Mouse (Mus musculus): ENCODE results near the gene Ptgr2. TPM values are rescaled to one million over a fixed set of nuclear protein-coding genes. Genes with fewer than 3 reads are reported as not detected.

The Ptgr2 gene
- polyA plus RNA-seq, 1 experiment from 2014 or later, result 79.0 TPM

DNA sequence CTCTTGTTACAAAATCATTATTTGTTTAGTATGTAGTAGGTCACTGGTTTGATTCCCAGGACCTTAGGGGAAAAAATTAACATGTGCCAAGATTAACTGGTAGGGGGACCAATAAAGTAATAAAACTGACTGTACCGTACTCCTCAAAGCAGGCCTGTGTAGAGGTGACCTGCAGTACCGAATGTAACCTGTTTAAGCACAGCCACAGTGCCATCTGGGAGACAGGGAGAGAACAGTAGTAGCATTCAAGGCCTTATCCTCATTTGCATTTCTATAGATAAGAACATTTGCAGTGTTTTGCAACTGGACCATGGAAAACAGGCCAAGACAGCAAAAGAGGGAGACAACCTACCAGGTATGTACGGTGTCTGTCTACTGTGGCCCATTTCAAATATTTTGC lies 7.2 kb upstream of the Ptgr2 start:
- H3K36me3 ChIP-seq (ENCODE audit: control insufficient read depth, insufficient read depth, low read length), result no peaks in the 10 kb centered on the region
- no peak overlapping the region for H3K27ac ChIP-seq (replicated peaks in 1 of 2; ENCODE audit: control insufficient read depth in 1 of 2, insufficient read depth in 1 of 2, low read depth in 2 of 2, low read length in 2 of 2)
- no peak for ATAC-seq (ENCODE audit: insufficient number of reproducible peaks, insufficient read depth, low FRiP score, low read depth)
- H3K4me3 ChIP-seq (ENCODE audit: control insufficient read depth in 1 of 2, insufficient read depth in 1 of 2, low read depth in 1 of 2, low read length in 2 of 2), result no peak overlapping the region
- H3K27me3 ChIP-seq (ENCODE audit: control insufficient read depth, insufficient read depth, low read length), result no peaks in the 10 kb centered on the region
- H3K9me3 ChIP-seq (ENCODE audit: control insufficient read depth, low read length), result no peaks in the 10 kb centered on the region
- no peak overlapping the region for H3K4me2 ChIP-seq (ENCODE audit: low read length)
- H3K4me1 ChIP-seq (ENCODE audit: control insufficient read depth in 2 of 2, insufficient read depth in 2 of 2, low read length in 2 of 2), result no peaks in the 10 kb centered on the region
- 80% methylated on average over 3 of the region's 3 CpGs for WGBS
- H3K9ac ChIP-seq (ENCODE audit: low read length), result no peak overlapping the region

DNA sequence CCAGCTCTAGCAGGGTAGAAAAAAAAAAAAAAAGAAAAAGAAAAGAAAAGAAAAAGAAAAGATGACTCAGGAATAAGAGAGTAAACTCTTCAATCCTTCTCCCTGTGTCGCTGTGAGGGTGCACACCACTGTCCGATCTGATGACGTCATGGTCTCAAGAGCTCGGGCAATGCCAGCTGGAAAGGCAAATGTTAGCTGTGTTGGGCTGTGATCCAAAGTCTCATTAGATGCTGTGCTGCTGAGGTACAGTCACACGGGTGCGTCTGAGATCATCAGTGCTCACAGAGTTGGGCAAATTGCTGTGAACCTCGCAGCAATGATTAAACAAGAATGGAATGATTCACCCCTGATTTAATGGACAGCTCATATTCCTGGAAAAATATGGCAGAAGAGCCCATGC lies 6.1 kb upstream of the Ptgr2 start:
- H3K27me3 ChIP-seq (ENCODE audit: control insufficient read depth, insufficient read depth, low read length), result no peaks in the 10 kb centered on the region
- no peaks in the 10 kb centered on the region for H3K36me3 ChIP-seq (ENCODE audit: control insufficient read depth, insufficient read depth, low read length)
- H3K9ac ChIP-seq (ENCODE audit: low read length), result no peak overlapping the region
- ATAC-seq (ENCODE audit: insufficient number of reproducible peaks, insufficient read depth, low FRiP score, low read depth), result no peak
- H3K4me2 ChIP-seq (ENCODE audit: low read length), result no peak overlapping the region
- H3K27ac ChIP-seq (replicated peaks in 1 of 2; ENCODE audit: control insufficient read depth in 1 of 2, insufficient read depth in 1 of 2, low read depth in 2 of 2, low read length in 2 of 2), result no peak overlapping the region
- no peak overlapping the region for H3K4me3 ChIP-seq (ENCODE audit: control insufficient read depth in 1 of 2, insufficient read depth in 1 of 2, low read depth in 1 of 2, low read length in 2 of 2)
- no peaks in the 10 kb centered on the region for H3K9me3 ChIP-seq (ENCODE audit: control insufficient read depth, low read length)
- 66% methylated on average over 7 of the region's 7 CpGs for WGBS
- no peaks in the 10 kb centered on the region for H3K4me1 ChIP-seq (ENCODE audit: control insufficient read depth in 2 of 2, insufficient read depth in 2 of 2, low read length in 2 of 2)

DNA sequence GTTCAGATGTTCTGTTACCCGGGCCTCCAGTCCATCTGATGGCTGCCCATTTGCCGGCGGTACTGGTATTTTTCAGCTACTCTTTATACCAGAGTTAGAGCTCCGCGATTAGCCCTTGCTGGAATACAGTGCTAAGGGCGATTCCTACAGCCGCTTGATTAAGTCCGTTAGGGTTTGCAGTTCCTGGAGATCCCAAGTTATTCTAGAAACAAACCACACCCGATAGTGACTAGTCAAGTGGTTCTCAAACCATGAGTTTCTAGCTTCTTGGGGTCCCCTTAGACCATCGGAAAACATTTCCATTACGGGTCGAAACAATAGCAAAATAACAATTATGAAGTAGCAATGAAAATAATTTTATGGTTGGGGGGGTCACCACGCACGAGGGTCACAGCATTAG lies 641 bp upstream of the Ptgr2 start:
- no peak for ATAC-seq (ENCODE audit: insufficient number of reproducible peaks, insufficient read depth, low FRiP score, low read depth)
- H3K27ac ChIP-seq (replicated peaks in 1 of 2; ENCODE audit: control insufficient read depth in 1 of 2, insufficient read depth in 1 of 2, low read depth in 2 of 2, low read length in 2 of 2), result peak overlapping the region; percentile 79 to 86; a peak in 3 of 4 replicates
- H3K4me3 ChIP-seq (ENCODE audit: control insufficient read depth in 1 of 2, insufficient read depth in 1 of 2, low read depth in 1 of 2, low read length in 2 of 2), result peak overlapping the region; percentile 54 to 69; a peak in 3 of 4 replicates
- H3K4me1 ChIP-seq (ENCODE audit: control insufficient read depth in 2 of 2, insufficient read depth in 2 of 2, low read length in 2 of 2), result peaks cover 4 to 10% of the 10 kb centered on the region in 2 experiments
- 71% methylated on average over 14 of the region's 14 CpGs for WGBS
- no peaks in the 10 kb centered on the region for H3K36me3 ChIP-seq (ENCODE audit: control insufficient read depth, insufficient read depth, low read length)
- H3K27me3 ChIP-seq (ENCODE audit: control insufficient read depth, insufficient read depth, low read length), result no peaks in the 10 kb centered on the region
- H3K9me3 ChIP-seq (ENCODE audit: control insufficient read depth, low read length), result no peaks in the 10 kb centered on the region
- peak overlapping the region; percentile 88 for H3K4me2 ChIP-seq (ENCODE audit: low read length)
- H3K9ac ChIP-seq (ENCODE audit: low read length), result peak overlapping the region; percentile 91

DNA sequence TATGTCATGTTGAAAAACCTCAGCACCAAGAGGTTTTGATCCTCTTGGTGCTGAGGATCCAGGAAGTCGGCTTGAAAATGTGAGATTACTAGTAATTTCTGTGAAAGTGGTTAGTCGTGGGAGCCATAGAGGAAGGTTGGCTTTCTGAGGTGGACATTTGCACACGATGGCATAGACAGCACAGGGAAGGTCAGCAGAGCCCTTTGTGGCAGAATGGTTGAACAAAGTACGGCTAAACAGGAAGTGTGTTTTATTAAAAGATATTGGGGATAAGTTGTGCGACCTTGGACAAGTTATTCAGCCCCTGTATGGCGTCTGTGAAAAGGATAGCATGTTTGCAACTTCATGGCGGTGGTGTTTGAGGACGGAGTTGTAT lies 549 bp downstream of the Ptgr2 start:
- Histone ChIP-seq H3K9me3 (ENCODE audit: control insufficient read depth, low read length) (no peaks in the 10 kb centered on the region), H3K4me3 (ENCODE audit: control insufficient read depth in 1 of 2, insufficient read depth in 1 of 2, low read depth in 1 of 2, low read length in 2 of 2) (peak overlapping the region; percentile 54 to 69), H3K27me3 (ENCODE audit: control insufficient read depth, insufficient read depth, low read length) (no peaks in the 10 kb centered on the region), H3K36me3 (ENCODE audit: control insufficient read depth, insufficient read depth, low read length) (peaks cover 5% of the 10 kb centered on the region), H3K4me1 (ENCODE audit: control insufficient read depth in 2 of 2, insufficient read depth in 2 of 2, low read length in 2 of 2) (peaks cover 4 to 10% of the 10 kb centered on the region in 2 experiments), H3K27ac (replicated peaks in 1 of 2; ENCODE audit: control insufficient read depth in 1 of 2, insufficient read depth in 1 of 2, low read depth in 2 of 2, low read length in 2 of 2) (peak overlapping the region; percentile 81 to 86), H3K4me2 (ENCODE audit: low read length) (peak overlapping the region; percentile 88), H3K9ac (ENCODE audit: low read length) (peak overlapping the region; percentile 91)
- 21% methylated on average over 8 of the region's 8 CpGs for WGBS
- ATAC-seq (ENCODE audit: insufficient number of reproducible peaks, insufficient read depth, low FRiP score, low read depth), result peak; percentile 19; the same call in 1 of the 2 replicates

DNA sequence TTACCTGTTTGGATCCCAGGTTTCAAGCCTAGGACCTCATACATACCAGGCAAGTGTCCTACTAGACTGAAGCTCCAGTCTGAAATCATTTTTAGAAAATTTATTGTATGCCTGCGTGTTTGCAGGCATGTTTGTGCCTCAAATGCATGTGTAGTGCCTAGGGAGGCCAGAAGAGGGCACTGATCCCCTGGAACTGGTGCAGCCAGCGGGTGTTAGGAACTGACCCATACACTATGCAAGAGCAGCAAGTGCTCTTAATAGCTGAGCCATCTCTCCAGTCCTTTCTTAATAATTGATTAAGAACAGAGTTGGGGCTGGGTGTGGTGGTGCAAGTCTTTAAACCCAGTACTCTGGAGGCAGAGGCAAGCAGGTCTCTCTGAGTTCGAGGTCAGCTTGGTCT lies 3.4 kb downstream of the Ptgr2 start:
- Histone ChIP-seq H3K4me1 (ENCODE audit: control insufficient read depth in 2 of 2, insufficient read depth in 2 of 2, low read length in 2 of 2) (peaks cover 4 to 10% of the 10 kb centered on the region in 2 experiments), H3K36me3 (ENCODE audit: control insufficient read depth, insufficient read depth, low read length) (peaks cover 17% of the 10 kb centered on the region), H3K4me2 (ENCODE audit: low read length) (no peak overlapping the region), H3K9ac (ENCODE audit: low read length) (no peak overlapping the region), H3K4me3 (ENCODE audit: control insufficient read depth in 1 of 2, insufficient read depth in 1 of 2, low read depth in 1 of 2, low read length in 2 of 2) (no peak overlapping the region), H3K27ac (replicated peaks in 1 of 2; ENCODE audit: control insufficient read depth in 1 of 2, insufficient read depth in 1 of 2, low read depth in 2 of 2, low read length in 2 of 2) (no peak overlapping the region), H3K27me3 (ENCODE audit: control insufficient read depth, insufficient read depth, low read length) (no peaks in the 10 kb centered on the region), H3K9me3 (ENCODE audit: control insufficient read depth, low read length) (no peaks in the 10 kb centered on the region)
- WGBS, result 67% methylated on average over 3 of the region's 3 CpGs
- ATAC-seq (ENCODE audit: insufficient number of reproducible peaks, insufficient read depth, low FRiP score, low read depth), result no peak

DNA sequence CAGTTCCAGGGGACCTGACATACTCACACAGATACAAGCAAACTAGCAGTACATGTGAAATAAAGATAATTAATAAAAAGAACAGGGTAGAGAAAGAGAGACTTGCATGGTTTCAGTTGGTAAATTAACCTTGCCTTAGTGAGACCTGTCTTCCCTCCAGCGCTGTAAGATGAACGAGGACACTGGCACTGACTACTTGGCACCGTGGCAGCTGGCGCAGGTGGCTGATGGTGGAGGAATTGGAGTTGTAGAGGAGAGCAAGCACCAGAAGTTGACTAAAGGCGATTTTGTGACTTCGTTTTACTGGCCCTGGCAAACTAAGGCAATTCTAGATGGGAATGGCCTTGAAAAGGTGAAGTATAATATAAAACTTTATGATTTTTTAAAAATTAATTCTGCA lies 12.8 kb downstream of the Ptgr2 start:
- H3K36me3 ChIP-seq (ENCODE audit: control insufficient read depth, insufficient read depth, low read length), result peaks cover 96% of the 10 kb centered on the region
- no peak overlapping the region for H3K4me2 ChIP-seq (ENCODE audit: low read length)
- no peaks in the 10 kb centered on the region for H3K27me3 ChIP-seq (ENCODE audit: control insufficient read depth, insufficient read depth, low read length)
- WGBS, result 93% methylated on average over 6 of the region's 6 CpGs
- H3K4me1 ChIP-seq (ENCODE audit: control insufficient read depth in 2 of 2, insufficient read depth in 2 of 2, low read length in 2 of 2), result no peaks in the 10 kb centered on the region
- no peak overlapping the region for H3K9ac ChIP-seq (ENCODE audit: low read length)
- H3K27ac ChIP-seq (replicated peaks in 1 of 2; ENCODE audit: control insufficient read depth in 1 of 2, insufficient read depth in 1 of 2, low read depth in 2 of 2, low read length in 2 of 2), result no peak overlapping the region
- no peak for ATAC-seq (ENCODE audit: insufficient number of reproducible peaks, insufficient read depth, low FRiP score, low read depth)
- H3K4me3 ChIP-seq (ENCODE audit: control insufficient read depth in 1 of 2, insufficient read depth in 1 of 2, low read depth in 1 of 2, low read length in 2 of 2), result no peak overlapping the region
- H3K9me3 ChIP-seq (ENCODE audit: control insufficient read depth, low read length), result no peaks in the 10 kb centered on the region

DNA sequence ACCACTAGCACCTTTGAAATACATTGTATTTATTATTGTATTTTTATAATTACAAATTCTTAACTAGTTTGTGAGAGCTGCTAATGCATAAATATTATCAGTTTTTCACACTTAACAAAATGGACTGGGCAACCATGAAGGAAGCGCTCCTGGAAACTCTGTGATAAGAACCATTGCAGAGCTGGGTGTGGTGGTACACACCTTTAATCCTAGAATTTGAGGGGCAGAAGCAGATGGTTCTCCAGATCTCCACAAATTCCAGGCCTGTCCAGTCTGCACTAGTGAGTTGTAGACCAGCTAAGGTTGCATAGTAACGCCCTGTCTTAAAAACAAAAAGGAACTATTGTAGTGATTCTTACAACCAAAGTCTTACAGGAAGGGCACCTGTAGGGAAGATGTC lies 14.2 kb downstream of the Ptgr2 start:
- H3K9me3 ChIP-seq (ENCODE audit: control insufficient read depth, low read length), result no peaks in the 10 kb centered on the region
- no peak for ATAC-seq (ENCODE audit: insufficient number of reproducible peaks, insufficient read depth, low FRiP score, low read depth)
- no peaks in the 10 kb centered on the region for H3K4me1 ChIP-seq (ENCODE audit: control insufficient read depth in 2 of 2, insufficient read depth in 2 of 2, low read length in 2 of 2)
- no peak overlapping the region for H3K27ac ChIP-seq (replicated peaks in 1 of 2; ENCODE audit: control insufficient read depth in 1 of 2, insufficient read depth in 1 of 2, low read depth in 2 of 2, low read length in 2 of 2)
- WGBS, result 97% methylated on average over 2 of the region's 2 CpGs
- H3K9ac ChIP-seq (ENCODE audit: low read length), result no peak overlapping the region
- H3K27me3 ChIP-seq (ENCODE audit: control insufficient read depth, insufficient read depth, low read length), result no peaks in the 10 kb centered on the region
- H3K36me3 ChIP-seq (ENCODE audit: control insufficient read depth, insufficient read depth, low read length), result peaks cover 96% of the 10 kb centered on the region
- no peak overlapping the region for H3K4me3 ChIP-seq (ENCODE audit: control insufficient read depth in 1 of 2, insufficient read depth in 1 of 2, low read depth in 1 of 2, low read length in 2 of 2)
- no peak overlapping the region for H3K4me2 ChIP-seq (ENCODE audit: low read length)

DNA sequence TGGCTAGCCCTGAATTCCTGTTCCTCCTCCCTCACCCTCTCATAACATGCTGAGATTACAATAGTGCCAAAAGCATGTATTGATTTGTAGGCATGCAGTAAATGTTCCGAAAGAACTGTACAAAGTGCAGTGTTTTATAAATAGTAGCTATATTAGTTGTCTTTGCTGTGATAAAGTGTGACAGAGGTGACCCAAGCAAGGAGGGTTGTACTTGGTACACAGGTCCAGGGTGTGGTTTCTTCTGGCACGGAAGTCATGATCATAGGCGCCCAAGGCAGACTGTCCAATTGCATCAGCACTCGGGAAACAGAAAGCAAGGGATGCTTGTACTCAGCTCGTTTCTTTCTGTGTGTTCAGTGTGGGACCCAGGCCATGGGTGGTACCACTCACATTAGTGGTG lies 19.1 kb downstream of the Ptgr2 start:
- Histone ChIP-seq H3K36me3 (ENCODE audit: control insufficient read depth, insufficient read depth, low read length) (peaks cover 94% of the 10 kb centered on the region), H3K4me3 (ENCODE audit: control insufficient read depth in 1 of 2, insufficient read depth in 1 of 2, low read depth in 1 of 2, low read length in 2 of 2) (no peak overlapping the region), H3K4me1 (ENCODE audit: control insufficient read depth in 2 of 2, insufficient read depth in 2 of 2, low read length in 2 of 2) (no peaks in the 10 kb centered on the region), H3K27me3 (ENCODE audit: control insufficient read depth, insufficient read depth, low read length) (no peaks in the 10 kb centered on the region), H3K4me2 (ENCODE audit: low read length) (no peak overlapping the region), H3K27ac (replicated peaks in 1 of 2; ENCODE audit: control insufficient read depth in 1 of 2, insufficient read depth in 1 of 2, low read depth in 2 of 2, low read length in 2 of 2) (no peak overlapping the region), H3K9ac (ENCODE audit: low read length) (no peak overlapping the region), H3K9me3 (ENCODE audit: control insufficient read depth, low read length) (no peaks in the 10 kb centered on the region)
- no peak for ATAC-seq (ENCODE audit: insufficient number of reproducible peaks, insufficient read depth, low FRiP score, low read depth)
- WGBS, result 87% methylated on average over 5 of the region's 5 CpGs

Data from heart, embryonic 14.5 days (tissue).